Mouse (Mus musculus) liver, embryonic 12.5 days (tissue): ENCODE results near the gene Pik3ip1. TPM values are rescaled to one million over a fixed set of nuclear protein-coding genes. Genes with fewer than 3 reads are reported as not detected.

Source experiments
- ATAC-seq: fragments of 200-750 bp; cut with Nextera tagmentation; 2 replicates; pipeline ENCODE4 v1.8.0; 2017; ENCODE audit warnings: moderate number of reproducible peaks, mild to moderate bottlenecking, moderate library complexity
- H3K27ac ChIP-seq: fragments of 300-500 bp; sonication (generic); 2 replicates; pipeline ENCODE4 v1.5.1; 2016; ENCODE audit warnings: mild to moderate bottlenecking
- H3K27me3 ChIP-seq: fragments of 300-500 bp; sonication (generic); replicated peaks from 2 replicates; pipeline ENCODE4 v1.6.1; 2016; ENCODE audit warnings: mild to moderate bottlenecking, moderate library complexity
- H3K36me3 ChIP-seq: fragments of 300-500 bp; sonication (generic); 2 replicates; pipeline ENCODE4 v1.6.1; 2016; ENCODE audit warnings: mild to moderate bottlenecking, moderate library complexity
- H3K4me1 ChIP-seq: fragments of 300-500 bp; sonication (generic); 2 replicates; pipeline ENCODE4 v1.6.1; 2016
- H3K4me2 ChIP-seq: fragments of 300-500 bp; sonication (generic); 2 replicates; pipeline ENCODE4 v1.6.1; 2016; ENCODE audit warnings: mild to moderate bottlenecking, moderate library complexity
- H3K4me3 ChIP-seq: fragments of 300-500 bp; sonication (generic); 2 replicates; pipeline ENCODE4 v1.5.1; 2016; ENCODE audit warnings: mild to moderate bottlenecking, moderate library complexity
- H3K9ac ChIP-seq: fragments of 300-500 bp; sonication (generic); 2 replicates; pipeline ENCODE4 v1.6.1; 2016; ENCODE audit warnings: mild to moderate bottlenecking, moderate library complexity
- H3K9me3 ChIP-seq: fragments of 300-500 bp; sonication (generic); replicated peaks from 2 replicates; pipeline ENCODE4 v1.6.1; 2016; ENCODE audit warnings: mild to moderate bottlenecking, moderate library complexity
- WGBS: fragments of 180-500 bp; shearing (Covaris S2); methylation state at CpG from one replicate; pipeline ENCODE4 v1.1.7; 2016; ENCODE audit not compliant: insufficient replicate concordance; 5-methylcytosine and 5-hydroxymethylcytosine counted together
- polyA plus RNA-seq: library from polyadenylated mRNA; unstranded; fragments of >200 nt; fragmentation: Nextera tagmentation; extraction: Ambion mirVana; gene quantifications from 2 replicates; pipeline ENCODE4 v1.2.1, GENCODE M21; 2016

Gene Pik3ip1
- polyA plus RNA-seq, 1 experiment from 2014 or later = 1.8 TPM

GRCm38 (mm10) chr11:3387482-3388196, 57.4 kb downstream of the Pik3ip1 start:
- H3K27me3 ChIP-seq = no peaks in the 10 kb centered on the region
- no peak overlapping the region for H3K9ac ChIP-seq
- no peak for ATAC-seq
- peaks cover 37% of the 10 kb centered on the region for H3K4me1 ChIP-seq
- H3K4me3 ChIP-seq = no peak overlapping the region
- H3K27ac ChIP-seq = no peak overlapping the region
- H3K36me3 ChIP-seq = peaks cover 51% of the 10 kb centered on the region
- no peak overlapping the region for H3K4me2 ChIP-seq
- no peaks in the 10 kb centered on the region for H3K9me3 ChIP-seq
- 70% methylated on average over 6 of the region's 6 CpGs for WGBS

- no peaks in the 10 kb centered on the region for H3K9me3 ChIP-seq
- no peak overlapping the region for H3K27ac ChIP-seq
- peaks cover 46% of the 10 kb centered on the region for H3K4me1 ChIP-seq
- H3K9ac ChIP-seq = no peak overlapping the region
- H3K4me3 ChIP-seq = no peak overlapping the region
- no peak overlapping the region for H3K4me2 ChIP-seq
- H3K36me3 ChIP-seq = peaks cover 41% of the 10 kb centered on the region
- 51% methylated on average over 5 of the region's 5 CpGs for WGBS
- ATAC-seq = no peak
- no peaks in the 10 kb centered on the region for H3K27me3 ChIP-seq
These were observed 59.8 kb downstream of the Pik3ip1 start for GRCm38 (mm10) chr11:3389996-3390395.

GRCm38 (mm10) chr11:3390789-3391188, 60.6 kb downstream of the Pik3ip1 start:
- WGBS = 85% methylated on average over 5 of the region's 5 CpGs
- no peak for ATAC-seq
- Histone ChIP-seq H3K27ac (no peak overlapping the region), H3K27me3 (no peaks in the 10 kb centered on the region), H3K9me3 (no peaks in the 10 kb centered on the region), H3K36me3 (peaks cover 41% of the 10 kb centered on the region), H3K4me1 (peaks cover 39% of the 10 kb centered on the region), H3K9ac (no peak overlapping the region), H3K4me3 (no peak overlapping the region), H3K4me2 (no peak overlapping the region)

GRCm38 (mm10) chr11:3392526-3392925, 62.3 kb downstream of the Pik3ip1 start:
- WGBS = 80% methylated on average over 8 of the region's 8 CpGs
- Histone ChIP-seq H3K4me3 (no peak overlapping the region), H3K4me1 (peaks cover 21% of the 10 kb centered on the region), H3K9me3 (no peaks in the 10 kb centered on the region), H3K9ac (no peak overlapping the region), H3K36me3 (peaks cover 50% of the 10 kb centered on the region), H3K27me3 (no peaks in the 10 kb centered on the region), H3K4me2 (no peak overlapping the region), H3K27ac (0 out of 2 replicates have a peak overlapping the region, but pooled peaks have one; percentile 12)
- ATAC-seq = no peak

Other genes with a start within 250 kb of the Pik3ip1 start
- 6.5 and 6.9 TPM in 2 replicates for gene Sfi1, start 136.9 kb upstream of the Pik3ip1 start, polyA plus RNA-seq
- 38.8 and 44.4 TPM in 2 replicates for gene Eif4enif1, start 128.0 kb upstream of the Pik3ip1 start, polyA plus RNA-seq
- 167 and 169 TPM in 2 replicates for gene Drg1, start 64.0 kb upstream of the Pik3ip1 start, polyA plus RNA-seq
- 29.0 and 30.5 TPM in 2 replicates for gene Patz1, start 41.5 kb upstream of the Pik3ip1 start, polyA plus RNA-seq
- gene Limk2, start 78.8 kb downstream of the Pik3ip1 start, polyA plus RNA-seq = 15.0 and 16.1 TPM in 2 replicates
- 9.4 and 9.6 TPM in 2 replicates for gene Rnf185, start 122.0 kb downstream of the Pik3ip1 start, polyA plus RNA-seq
- gene Pla2g3, start 157.9 kb downstream of the Pik3ip1 start, polyA plus RNA-seq = 0.06 and 0.24 TPM in 2 replicates
- gene Inpp5j, start 174.4 kb downstream of the Pik3ip1 start, polyA plus RNA-seq = 0.17 and 0.36 TPM in 2 replicates
- 18.4 and 19.6 TPM in 2 replicates for gene Selenom, start 184.3 kb downstream of the Pik3ip1 start, polyA plus RNA-seq
- 16.9 and 18.2 TPM in 2 replicates for gene Smtn, start 210.2 kb downstream of the Pik3ip1 start, polyA plus RNA-seq